Mouse (Mus musculus) liver, postnatal 0 days (tissue): Measurements from ENCODE around the gene Dusp7.

ENCODE experiments used
- CTCF ChIP-seq: sonication (generic); IDR thresholded peaks from 2 replicates; pipeline ENCODE4 v1.5.1; 2016; ENCODE audit warnings: antibody characterized with exemption, low read depth
- EP300 ChIP-seq: IDR thresholded peaks from 2 replicates; pipeline ENCODE4 v1.6.1; 2016; ENCODE audit warnings: antibody characterized with exemption, low read depth, mild to moderate bottlenecking

DNA sequence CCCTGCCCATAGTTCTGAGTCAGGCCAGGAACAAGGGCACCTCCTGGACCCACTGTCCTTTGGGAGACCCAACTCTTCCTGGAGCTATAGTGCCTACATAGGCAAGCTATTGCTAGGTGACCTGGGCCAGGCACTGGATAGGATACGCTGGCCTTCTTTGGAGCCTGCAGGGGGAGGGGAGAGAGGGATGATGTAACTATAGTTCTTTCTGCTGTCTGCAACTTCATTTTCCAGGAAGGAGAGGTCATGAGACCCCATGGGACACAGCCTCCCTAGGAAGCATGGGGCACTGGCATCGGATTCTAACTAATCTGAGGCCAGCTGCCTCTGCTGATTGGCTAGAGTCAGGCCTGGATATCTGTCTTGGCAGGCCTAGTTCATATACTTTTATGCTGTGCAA is 49.3 kb upstream of the Dusp7 start:
- TF ChIP-seq CTCF (no peak), EP300 (no peak)
